Mouse (Mus musculus) bone marrow, adult 2 months (tissue): ENCODE data around the gene Nup50.

Experiments
- CTCF ChIP-seq: fragments of 200-500 bp; IDR thresholded peaks from 2 replicates; pipeline ENCODE4 v1.5.1; 2011; ENCODE audit warnings: low read length, control low read depth; ENCODE audit not compliant: control insufficient read depth, insufficient read depth
- POLR2A ChIP-seq: fragments of 200-500 bp; IDR thresholded peaks from 2 replicates; pipeline ENCODE4 v1.6.1; 2011; ENCODE audit warnings: low read depth, mild to moderate bottlenecking, control low read depth, low read length, borderline replicate concordance; ENCODE audit not compliant: control insufficient read depth

- TF ChIP-seq POLR2A (no peak), CTCF (no peak)
Measured at GRCm38 (mm10) chr15:84989098-84989497, 65.9 kb downstream of the Nup50 start.
